Mouse (Mus musculus) left cerebral cortex, postnatal 25 days (tissue): ENCODE data around the gene Hic2. TPM values are rescaled to one million over a fixed set of nuclear protein-coding genes. Genes with fewer than 3 reads are reported as not detected.
"Not testable (repeated sequence)": the region's sequence is repeated elsewhere in the genome, so short reads cannot be mapped to it uniquely, and the experiment has no call there.

Source experiments
- DNase-seq, 2 experiments: peaks; one replicate each; pipeline ENCODE4 v3.0.0; 2022; ENCODE audit warnings: low spot score in 2 of 2, mixed read lengths in 1 of 2
- intact Hi-C: fragments of 180-260 bp; cut with DNase I; formaldehyde crosslinking; loops from one replicate; pipeline ENCODE4 v1.15.1; 2025
- total RNA-seq, 2 experiments: library from RNA; stranded (reverse); gene quantifications; 2 replicates each; pipeline ENCODE4 v1.2.3; 2021

Hic2 gene
- total RNA-seq, 2 experiments from 2014 or later: 4.2 to 4.4 TPM

GRCm38 (mm10) chr16:17231523-17231922, 1.8 kb upstream of the Hic2 start:
- DNase-seq: not testable (repeated sequence)

DNA sequence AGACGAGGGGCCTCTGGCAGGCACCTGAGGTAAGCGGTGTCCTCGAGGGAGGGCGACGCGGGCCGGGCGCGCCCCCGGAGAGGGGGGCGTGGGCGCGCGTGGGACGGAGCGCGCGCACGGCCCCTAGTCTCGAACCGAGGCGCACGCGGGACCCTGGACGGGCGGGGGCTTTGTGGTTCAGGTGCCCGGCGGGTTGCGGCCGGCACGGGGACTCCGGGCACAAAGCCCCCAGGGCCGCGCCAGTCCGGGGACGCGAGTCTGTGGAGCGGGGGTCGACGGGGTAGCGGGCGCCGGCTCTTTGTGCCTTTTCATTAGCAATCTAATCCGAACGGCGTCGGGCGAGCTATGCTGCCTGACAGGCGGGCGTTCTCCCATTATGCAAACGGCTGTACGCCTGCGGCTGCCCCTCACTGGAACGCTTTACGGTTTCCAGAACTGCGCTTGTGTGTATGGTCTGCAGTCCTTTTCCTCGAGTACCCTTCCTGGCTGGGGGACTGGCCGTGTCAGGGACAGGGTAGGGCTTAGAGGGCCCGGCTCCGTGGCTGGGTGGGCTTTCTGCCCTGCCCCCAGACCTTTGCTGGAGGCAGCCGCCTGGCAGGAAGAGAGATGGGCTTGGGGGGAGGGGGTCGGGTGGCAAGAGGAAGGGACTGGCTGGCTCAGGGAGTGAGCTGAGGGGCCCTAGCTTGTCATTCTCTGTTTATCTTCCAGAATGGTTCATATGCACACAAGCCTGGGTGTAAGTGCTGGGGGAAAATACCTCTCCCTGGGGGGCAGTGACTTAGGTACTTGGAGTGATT, 528 bp downstream of the Hic2 start:
- intact Hi-C loops: loop anchor here (1.0 to 2.0 kb wide), 2 partner anchors 23 to 42 kb away; partner anchors contain the start of gene Tmem191c
- DNase-seq: peak; percentile 36 to 40

More at GRCm38 (mm10) chr16:17231523-17231922, 1.8 kb upstream of the Hic2 start:
- intact Hi-C loops: not testable (repeated sequence)

GRCm38 (mm10) chr16:17234499-17234895, 1.1 kb downstream of the Hic2 start:
- intact Hi-C loops: no loop called here

DNA sequence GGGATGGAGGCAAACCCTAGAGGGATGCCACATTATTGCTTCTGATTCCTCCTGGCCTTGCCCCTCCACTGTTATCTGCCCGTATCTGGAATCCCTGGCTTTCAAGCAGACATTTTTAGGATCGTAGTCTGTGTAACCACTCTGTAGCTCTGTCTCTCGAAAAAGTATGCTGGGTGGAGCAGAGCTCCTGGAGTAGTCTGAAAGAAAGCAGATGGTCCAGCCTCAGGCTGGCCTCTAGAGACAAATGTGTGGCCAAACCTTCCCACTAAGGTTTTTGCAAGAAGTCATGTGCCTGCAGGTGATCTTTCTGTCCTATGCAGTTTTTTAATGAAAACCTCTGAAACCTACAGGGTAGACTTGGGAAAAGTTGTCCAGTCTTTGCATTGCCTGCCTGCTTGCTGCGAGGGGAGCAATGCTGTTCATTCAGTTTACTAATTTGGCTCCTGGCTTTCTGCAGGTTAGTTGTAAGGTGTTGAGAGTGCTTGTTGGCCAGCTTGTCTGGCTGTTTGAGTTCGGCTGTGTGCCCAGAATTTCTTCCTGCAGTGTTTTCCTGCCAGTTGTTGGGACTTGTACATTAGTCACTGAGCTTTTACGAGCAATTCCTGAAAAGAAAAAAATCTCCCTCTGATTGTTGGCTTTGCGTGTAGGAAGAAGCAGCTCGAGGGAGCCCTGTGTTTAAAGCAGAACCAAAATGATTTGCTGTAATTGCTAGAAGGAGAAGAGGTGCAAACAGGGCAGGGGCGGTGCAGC, 1.7 kb downstream of the Hic2 start:
- intact Hi-C loops: no loop called here

More at GRCm38 (mm10) chr16:17234499-17234895, 1.1 kb downstream of the Hic2 start:
- peak; percentile 50 to 70 for DNase-seq

GRCm38 (mm10) chr16:17237634-17238033, 4.3 kb downstream of the Hic2 start:
- intact Hi-C loops: no loop called here
- DNase-seq: no peak

More for the DNA sequence above, 1.7 kb downstream of the Hic2 start:
- peak; percentile 32 to 88 for DNase-seq

GRCm38 (mm10) chr16:17239409-17239808, 6.0 kb downstream of the Hic2 start:
- intact Hi-C loops: no loop called here
- DNase-seq: no peak

DNA sequence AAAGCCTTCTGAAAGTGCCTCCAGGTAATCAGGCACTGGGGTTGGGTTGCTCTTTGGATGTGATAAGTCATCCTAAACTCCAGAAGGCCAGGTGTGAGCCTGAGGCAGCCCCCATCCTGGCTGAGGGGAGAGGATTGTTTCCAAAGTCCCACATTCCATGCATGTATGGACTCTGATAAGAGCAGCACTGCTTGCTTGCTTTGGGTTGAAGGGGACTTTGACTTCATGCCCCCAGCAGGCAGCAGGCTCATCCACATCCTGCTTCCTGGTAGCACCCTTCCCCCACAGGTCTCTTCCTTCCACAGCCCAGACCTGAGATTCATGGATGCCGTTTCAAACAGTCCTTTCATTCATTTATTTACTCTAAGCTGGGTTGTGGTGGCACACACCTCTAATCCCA, 10.4 kb downstream of the Hic2 start:
- intact Hi-C loops: no loop called here
- no peak for DNase-seq

GRCm38 (mm10) chr16:17244996-17245395, 11.6 kb downstream of the Hic2 start:
- no peak for DNase-seq
- intact Hi-C loops: no loop called here

DNA sequence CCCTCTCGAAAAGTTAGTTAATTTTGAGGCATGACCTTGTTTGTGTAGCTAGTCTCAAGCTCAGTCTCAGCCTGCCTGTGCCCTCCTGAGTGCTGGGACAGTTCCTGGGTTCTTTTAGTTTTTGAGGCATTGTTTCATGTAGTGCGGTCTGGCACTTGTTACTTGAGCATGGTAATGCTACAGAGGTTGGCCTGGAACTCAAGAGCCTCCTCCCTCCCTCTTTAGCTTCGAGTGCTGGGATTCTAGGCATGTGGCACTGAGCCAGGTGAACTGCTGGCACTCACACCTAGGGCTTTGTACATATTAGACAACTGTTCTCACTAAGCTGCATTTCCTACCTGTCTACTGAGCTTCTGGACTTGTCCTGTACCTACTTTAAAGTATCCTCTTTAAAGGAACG, 14.4 kb downstream of the Hic2 start:
- DNase-seq: no peak
- intact Hi-C loops: no loop called here

DNA sequence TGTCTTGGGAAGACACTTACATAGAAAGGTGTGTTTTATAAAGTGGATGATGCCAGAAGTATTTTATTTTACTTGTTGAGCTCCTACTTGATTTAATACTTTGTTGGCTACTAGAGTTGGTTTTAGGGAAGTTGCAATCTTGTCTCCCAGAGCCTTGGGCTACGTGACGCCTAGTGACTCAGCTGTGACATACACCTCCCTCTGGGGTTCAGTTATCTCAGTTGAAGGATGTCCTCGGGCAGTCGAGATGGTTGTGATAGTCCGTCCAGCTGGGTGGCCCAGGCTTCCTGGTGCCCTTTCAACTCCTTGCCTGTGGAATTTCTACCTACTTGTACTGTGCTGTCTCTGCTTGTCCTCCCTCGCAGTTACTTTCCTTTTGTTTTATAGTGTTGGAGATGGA, 15.8 kb downstream of the Hic2 start:
- DNase-seq: no peak
- intact Hi-C loops: no loop called here

- intact Hi-C loops: no loop called here
- peak in 1 of 2 experiments; percentile 13 for DNase-seq
Observed at GRCm38 (mm10) chr16:17251539-17251938, 18.2 kb downstream of the Hic2 start.

- no peak for DNase-seq
- intact Hi-C loops: no loop called here
Observed at GRCm38 (mm10) chr16:17252086-17252726, 18.8 kb downstream of the Hic2 start.

- intact Hi-C loops: no loop called here
Observed at GRCm38 (mm10) chr16:17252841-17253240, 19.5 kb downstream of the Hic2 start.

DNA sequence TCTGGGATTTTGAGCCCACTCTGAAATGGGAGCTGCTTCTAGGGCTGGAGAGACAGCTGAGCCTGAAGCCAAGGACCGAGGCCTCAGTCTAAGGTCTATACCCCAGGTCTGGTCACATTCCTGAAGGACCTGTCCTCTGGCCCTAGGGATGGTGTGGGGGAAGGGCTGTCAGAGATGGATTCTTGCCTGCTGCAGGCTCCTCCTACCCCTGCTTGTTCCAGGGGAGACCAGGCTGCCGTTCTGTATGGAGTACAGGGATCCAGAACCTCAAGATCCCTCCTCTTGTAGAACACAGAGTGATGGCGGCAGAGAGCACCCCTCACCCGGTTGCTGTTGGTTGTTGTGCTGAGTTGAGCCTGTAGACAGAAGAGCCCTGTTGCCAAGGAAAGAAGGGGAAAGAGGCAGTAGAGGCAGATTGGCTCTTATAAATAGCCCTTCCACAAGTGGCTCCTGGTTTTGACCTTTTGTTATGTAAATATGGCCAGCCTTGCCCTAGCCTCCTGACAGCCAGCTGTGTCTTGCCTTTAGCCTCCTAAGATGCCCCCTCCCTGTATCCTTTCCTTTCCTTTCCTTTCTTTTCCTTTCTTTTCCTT, 20.7 kb downstream of the Hic2 start:
- intact Hi-C loops: no loop called here
- no peak for DNase-seq

More at GRCm38 (mm10) chr16:17252841-17253240, 19.5 kb downstream of the Hic2 start:
- no peak for DNase-seq

- no peak for DNase-seq
- intact Hi-C loops: no loop called here
Observed at GRCm38 (mm10) chr16:17255270-17255669, 21.9 kb downstream of the Hic2 start.

DNA sequence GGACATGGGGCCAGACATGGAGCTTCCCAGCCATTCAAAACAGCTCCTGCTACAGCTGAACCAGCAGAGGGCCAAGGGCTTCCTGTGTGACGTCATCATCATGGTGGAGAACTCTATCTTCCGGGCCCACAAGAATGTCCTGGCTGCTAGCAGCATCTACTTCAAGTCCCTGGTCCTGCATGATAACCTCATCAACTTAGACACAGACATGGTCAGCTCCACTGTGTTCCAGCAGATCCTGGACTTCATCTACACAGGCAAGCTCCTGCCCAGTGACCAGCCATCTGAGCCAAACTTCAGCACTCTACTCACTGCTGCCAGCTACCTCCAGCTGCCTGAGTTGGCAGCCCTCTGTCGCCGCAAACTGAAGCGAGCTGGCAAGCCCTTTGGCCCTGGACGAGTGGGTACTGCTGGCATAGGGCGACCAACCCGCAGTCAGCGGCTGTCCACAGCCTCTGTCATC, 24.0 kb downstream of the Hic2 start:
- peak in 1 of 2 experiments; percentile 36 for DNase-seq

DNA sequence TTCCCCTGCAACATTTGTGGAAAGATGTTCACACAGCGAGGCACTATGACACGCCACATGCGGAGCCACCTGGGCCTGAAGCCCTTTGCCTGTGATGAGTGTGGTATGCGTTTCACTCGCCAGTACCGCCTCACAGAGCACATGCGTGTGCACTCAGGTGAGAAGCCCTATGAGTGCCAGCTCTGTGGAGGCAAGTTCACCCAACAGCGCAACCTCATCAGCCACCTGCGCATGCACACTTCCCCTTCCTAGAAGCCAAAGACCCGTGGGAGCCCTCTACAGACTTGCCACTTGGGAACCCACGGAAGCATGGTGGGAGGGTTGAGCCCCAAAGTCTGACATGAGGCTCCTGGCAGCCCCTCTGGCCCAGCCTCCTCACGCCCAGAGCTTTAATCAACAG, 25.5 kb downstream of the Hic2 start:
- intact Hi-C loops: no loop called here

More for the DNA sequence above, 24.0 kb downstream of the Hic2 start:
- intact Hi-C loops: no loop called here

DNA sequence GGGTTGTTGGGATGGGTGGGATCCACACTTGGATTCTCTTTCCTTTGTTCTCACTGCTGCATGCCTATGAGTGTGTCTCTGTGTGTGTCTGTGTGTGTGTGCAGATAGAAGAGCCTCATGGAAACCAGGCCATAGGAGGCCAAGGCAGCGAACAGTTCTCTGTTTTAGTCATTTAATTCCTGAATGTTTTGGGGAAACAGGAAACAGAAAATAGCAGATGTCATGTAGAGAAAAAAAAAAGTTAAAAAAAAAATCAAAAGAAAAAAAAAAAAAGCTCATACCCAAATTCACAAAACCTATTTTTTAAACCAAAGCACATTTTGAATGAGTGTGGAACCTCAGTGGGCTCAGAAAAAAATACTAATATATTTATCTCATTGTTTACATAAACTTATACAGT, 28.0 kb downstream of the Hic2 start:
- intact Hi-C loops: no loop called here
- no peak for DNase-seq

More for the DNA sequence above, 25.5 kb downstream of the Hic2 start:
- DNase-seq: no peak

- intact Hi-C loops: no loop called here
- DNase-seq: no peak
Observed at GRCm38 (mm10) chr16:17266113-17266512, 32.7 kb downstream of the Hic2 start.

GRCm38 (mm10) chr16:17267937-17268336, 34.6 kb downstream of the Hic2 start:
- no peak for DNase-seq
- intact Hi-C loops: no loop called here
